Mouse (Mus musculus): ENCODE results near the gene 4921504E06Rik.

DNA sequence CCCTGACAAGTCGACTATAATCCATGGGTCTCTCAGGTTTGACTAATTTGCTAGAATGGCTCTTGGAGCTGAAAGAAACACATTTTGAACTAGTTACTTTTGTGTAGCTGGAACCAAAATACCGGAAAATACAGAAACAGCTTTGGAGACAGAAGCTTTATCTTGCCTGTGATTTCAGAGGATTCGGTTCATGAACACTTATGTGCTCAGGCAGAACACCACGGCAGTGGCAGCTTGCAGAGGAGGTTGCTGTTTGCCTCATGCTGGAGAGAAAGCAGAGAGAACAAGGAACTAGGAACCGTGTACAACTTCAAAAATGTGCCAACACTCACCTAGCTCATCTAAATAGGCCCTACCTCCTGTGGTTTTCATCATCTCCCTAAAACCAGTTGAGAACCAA lies 46.1 kb upstream of the 4921504E06Rik start:
- TF ChIP-seq CTCF (IDR thresholded peaks at IDR 0.05; ENCODE audit: low read depth, low read length) = no peak
- no peak for TF ChIP-seq POLR2A (IDR thresholded peaks at IDR 0.05; ENCODE audit: borderline replicate concordance, low read depth, low read length)
